Mouse (Mus musculus): Measurements from ENCODE around the gene Chdh.

Gene Chdh

GRCm38 (mm10) chr14:30011886-30012560 lies 3.2 kb downstream of the Chdh start:
- no peak for DNase-seq (ENCODE audit: extremely low read depth, low read depth, low spot score)

GRCm38 (mm10) chr14:30014487-30014886 lies 5.7 kb downstream of the Chdh start:
- no peak for DNase-seq (ENCODE audit: extremely low read depth, low read depth, low spot score)

GRCm38 (mm10) chr14:30015008-30015407 lies 6.2 kb downstream of the Chdh start:
- no peak for DNase-seq (ENCODE audit: extremely low read depth, low read depth, low spot score)

DNA sequence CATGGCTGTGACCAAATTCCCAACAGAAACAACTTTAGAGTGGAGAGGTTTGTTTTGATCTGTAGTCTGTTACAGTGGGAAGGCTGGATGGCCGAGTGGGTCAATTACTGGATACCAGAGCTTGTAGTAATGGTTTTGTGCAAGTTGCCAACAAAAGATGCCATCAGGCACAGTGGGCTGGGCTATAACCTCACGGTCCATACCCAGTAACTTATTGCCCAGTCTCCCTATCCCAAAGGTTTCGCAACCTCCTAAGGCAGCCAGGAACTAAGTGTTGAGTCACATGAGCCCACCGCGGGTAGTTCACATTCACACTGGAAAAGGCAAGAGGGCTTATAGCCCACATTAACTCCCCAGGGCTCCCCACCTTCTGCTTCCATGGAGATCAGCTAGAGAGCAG lies 7.8 kb downstream of the Chdh start:
- no peak for DNase-seq (ENCODE audit: extremely low read depth, low read depth, low spot score)

DNA sequence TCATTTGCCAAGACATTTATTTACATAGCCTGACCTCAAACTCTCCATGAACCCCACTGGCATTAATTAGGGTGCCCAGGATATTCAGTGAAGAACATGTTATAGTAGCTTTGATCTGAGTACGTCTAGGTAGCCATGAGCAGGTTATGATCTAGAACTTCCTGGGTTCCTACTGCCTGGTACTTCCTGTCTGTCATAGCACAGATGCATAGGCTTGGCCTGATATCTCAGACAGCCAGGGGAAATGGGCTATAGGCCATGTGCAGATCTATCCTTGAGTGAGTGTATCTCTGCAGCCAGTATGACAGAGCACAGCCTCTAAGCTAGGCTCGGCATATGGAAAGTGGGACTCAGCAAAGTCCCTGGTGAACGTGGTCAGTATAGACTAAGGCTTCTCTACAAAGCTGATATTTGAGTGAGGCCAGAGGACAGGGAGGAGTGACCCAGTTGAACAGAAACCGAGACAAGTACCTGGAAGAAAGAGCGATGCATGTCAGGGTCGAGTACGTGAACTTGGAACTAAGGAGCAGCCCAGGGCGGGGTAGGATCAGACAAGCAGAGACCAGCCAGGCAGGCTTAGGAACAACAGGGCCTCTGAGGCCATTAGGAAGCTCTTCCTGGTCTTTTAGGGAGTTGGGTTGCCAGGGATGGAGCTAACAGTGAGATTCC lies 9.1 kb downstream of the Chdh start:
- DNase-seq (ENCODE audit: extremely low read depth, low read depth, low spot score): no peak

GRCm38 (mm10) chr14:30018463-30018801 lies 9.6 kb downstream of the Chdh start:
- no peak for DNase-seq (ENCODE audit: extremely low read depth, low read depth, low spot score)

GRCm38 (mm10) chr14:30018846-30019245 lies 10.0 kb downstream of the Chdh start:
- no peak for DNase-seq (ENCODE audit: extremely low read depth, low read depth, low spot score)

DNA sequence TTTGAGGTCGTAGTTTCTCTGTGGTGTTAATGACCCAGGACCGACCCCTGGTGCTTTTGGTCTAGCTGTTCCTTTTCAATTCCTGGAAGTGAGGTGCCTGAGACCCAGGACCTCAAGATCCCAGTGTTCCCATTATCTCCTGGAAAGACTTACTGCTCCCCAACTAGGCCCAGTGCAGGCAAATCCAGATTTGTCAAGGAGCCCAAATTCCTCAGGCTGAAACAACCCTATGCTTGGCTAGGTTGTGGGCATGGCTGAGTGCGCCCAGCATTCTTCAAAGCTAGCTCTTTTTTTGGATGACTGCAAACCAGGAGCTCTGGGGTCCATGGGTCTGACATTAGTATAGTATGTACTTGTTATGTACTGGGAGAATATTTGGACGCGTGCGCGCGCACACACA lies 10.6 kb downstream of the Chdh start:
- no peak for DNase-seq (ENCODE audit: extremely low read depth, low read depth, low spot score)

DNA sequence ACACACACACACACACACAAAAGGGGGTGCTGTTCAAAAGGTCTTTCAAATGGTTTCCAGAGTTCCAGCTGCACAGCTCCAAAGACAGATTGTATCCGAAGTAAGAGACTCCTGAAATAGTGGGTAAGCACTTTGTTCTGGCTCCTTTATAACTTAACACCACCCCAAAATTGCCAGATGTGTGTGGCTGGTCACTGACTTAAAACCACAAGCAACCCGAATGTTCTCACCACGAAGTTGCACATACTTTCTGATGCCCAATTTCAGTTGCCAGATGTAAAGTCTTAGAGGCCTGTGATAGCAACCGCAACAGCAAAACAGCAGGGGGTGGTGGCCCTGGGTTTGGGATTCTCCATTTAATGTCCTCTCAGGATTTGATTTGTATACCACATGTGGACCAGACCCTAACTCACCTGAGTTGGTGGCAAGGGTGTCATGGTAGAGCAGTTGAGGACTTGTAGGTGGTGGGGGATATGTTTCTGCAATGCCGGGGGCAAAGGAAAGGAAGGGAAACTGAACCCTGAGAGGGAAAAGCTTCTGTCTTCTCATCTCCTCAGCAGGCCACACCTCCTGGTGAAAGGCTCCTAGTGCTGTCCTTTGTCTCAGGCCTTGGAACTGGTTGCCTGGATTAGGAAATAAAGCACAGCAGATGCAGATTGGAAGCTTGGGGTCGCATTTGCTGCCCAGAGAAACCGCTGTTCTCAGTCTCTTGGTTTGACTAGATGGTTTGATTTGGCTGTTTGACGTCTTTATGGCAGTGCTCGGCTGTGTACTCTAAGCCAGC lies 11.2 kb downstream of the Chdh start:
- DNase-seq (ENCODE audit: extremely low read depth, low read depth, low spot score): no peak

DNA sequence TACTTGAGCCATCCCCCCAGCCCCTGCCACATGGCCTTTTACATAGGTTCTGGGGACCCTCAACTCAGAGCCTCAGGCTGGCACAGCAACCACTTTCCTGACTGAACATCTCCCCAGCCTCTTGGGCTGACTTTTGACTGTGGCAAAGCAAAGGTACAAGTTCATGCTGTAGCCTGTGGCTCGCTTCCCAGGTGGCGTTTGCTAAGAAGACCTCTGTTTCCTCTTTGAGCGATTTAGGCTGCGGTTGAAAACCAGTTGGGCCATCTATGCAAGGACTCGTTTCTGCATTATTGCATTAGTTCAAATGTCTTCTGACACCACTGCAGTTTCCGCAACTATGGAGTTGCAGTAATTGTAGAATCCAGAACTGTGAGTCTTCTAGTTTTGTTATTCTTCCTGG lies 13.6 kb downstream of the Chdh start:
- DNase-seq (ENCODE audit: extremely low read depth, low read depth, low spot score): no peak

DNA sequence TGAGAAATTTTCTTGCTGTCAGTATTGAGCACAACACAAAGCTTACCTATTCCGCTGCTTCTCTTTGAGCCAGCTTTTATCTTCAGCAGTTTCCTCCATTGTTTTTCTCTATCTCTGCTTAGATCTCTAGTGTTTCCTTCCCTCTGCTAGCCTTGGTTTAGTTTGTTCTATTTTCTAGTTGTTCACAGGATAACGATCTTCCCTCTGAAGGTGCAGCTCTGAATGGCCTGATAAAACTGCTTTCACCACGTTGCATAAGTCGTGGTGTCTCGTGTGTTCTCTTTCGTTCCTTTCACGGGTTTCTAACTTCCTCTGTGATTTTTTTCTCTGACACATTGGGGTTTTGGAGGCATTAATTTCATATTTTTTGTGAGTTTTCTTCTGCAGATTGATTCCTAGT lies 15.6 kb downstream of the Chdh start:
- DNase-seq (ENCODE audit: extremely low read depth, low read depth, low spot score): no peak

- no peak for DNase-seq (ENCODE audit: extremely low read depth, low read depth, low spot score)
Measured at GRCm38 (mm10) chr14:30027378-30027777, 18.6 kb downstream of the Chdh start.

DNA sequence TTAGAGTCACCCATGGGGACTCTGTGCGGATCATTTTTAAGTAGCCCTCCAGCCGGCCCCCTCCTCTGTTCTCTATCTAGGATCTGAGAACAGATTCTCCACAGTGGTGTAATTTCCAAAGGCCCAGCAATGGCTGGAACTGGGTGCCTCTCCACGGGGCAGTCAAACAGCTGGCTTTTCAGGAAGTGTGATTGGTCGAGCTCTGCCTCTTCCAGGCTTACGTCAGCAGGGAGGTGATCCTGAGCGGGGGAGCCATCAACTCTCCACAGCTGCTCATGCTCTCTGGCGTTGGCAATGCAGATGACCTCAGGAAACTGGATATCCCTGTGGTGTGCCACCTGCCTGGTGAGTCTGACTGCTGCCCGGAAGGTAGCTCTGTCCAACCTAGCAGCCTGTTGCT lies 24.6 kb downstream of the Chdh start:
- no peak for DNase-seq (ENCODE audit: extremely low read depth, low read depth, low spot score)

DNA sequence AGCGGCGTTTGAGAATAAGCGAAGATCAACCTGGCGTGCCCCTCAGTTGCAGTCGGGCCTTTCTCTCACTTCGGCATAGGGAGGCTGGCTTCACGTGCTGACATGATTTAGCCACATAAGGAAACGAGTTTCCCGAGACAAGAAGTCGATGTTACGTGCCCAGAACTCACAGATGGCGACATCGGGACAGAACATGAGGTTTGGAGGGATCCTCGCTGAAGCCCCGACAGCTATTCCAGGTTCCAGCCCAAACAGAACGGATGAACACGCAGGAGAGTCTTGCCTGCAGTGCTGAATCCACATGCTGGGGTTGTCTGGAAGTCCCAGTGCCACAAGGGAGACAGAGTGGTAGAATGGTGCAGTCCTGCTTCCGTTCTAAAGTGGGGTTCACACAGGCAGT lies 29.6 kb downstream of the Chdh start:
- DNase-seq (ENCODE audit: extremely low read depth, low read depth, low spot score): no peak

GRCm38 (mm10) chr14:30039413-30039812 lies 30.6 kb downstream of the Chdh start:
- DNase-seq (ENCODE audit: extremely low read depth, low read depth, low spot score): no peak

DNA sequence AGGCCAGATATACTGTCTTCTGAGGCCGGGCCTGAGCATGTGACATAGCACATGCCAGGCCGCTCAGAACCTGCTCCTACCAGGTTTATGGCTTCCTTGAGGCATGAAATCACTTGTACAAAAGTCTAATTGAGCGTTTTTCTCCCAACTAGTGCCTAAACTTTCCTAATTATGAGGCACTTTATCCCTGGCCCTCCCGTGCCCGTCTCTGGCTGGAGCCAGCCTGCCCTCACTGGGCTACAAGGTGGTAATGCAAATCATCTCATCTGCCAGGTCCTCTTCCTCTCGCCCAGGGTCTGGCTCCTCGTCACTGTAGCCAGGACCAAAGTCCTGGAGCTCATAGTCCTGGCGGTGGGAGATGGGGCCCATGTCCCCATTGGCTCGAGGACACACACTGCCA lies 33.0 kb downstream of the Chdh start:
- DNase-seq (ENCODE audit: extremely low read depth, low read depth, low spot score): no peak

DNA sequence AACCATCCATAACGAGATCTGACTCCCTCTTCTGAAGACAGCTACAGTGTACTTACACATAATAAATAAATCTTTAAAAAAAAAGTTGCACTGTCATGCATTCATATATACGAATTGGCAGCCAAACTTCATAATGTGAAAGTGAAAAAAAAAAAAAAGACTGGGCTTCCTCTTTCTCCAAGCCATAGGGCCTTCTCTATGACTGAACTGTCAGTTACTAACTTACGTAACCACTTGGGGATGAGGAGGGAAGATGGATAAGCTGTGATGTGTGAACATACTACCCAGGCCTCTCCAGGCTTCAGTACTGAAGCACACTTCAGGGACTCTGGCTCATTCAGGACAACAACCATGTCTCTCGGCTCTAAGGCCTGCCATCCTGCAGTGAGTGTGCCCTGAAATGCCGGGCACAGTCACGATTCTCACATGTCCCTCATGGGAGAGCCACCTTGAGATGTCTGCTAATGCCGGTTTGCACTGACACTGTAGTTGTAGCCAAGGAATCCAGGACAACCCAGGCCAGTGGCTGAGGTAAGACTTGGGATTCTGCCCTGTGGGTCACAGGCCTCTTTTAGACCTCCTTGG lies 34.6 kb downstream of the Chdh start:
- DNase-seq (ENCODE audit: extremely low read depth, low read depth, low spot score): no peak

DNA sequence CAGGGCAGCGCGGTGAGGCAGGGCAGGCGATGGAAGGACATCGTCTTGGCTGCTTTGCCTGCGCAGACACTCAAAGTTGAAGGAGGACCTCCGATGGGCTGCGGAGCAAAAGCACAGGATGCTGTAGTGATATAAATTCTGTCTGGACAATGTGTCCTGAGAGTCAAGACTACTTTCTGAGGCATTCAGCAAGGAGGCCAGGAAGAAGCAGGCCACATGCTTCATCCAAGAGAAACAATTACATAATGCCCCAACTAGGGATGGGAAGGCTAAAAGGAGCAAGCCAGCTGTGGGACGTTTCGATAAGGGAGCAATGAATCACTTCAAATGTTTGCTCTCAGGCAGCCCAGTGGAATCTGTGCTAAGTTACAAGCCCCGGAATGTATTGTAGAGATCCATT lies 36.4 kb downstream of the Chdh start:
- DNase-seq (ENCODE audit: extremely low read depth, low read depth, low spot score): no peak

- no peak for DNase-seq (ENCODE audit: extremely low read depth, low read depth, low spot score)
Measured at GRCm38 (mm10) chr14:30045704-30046220, 36.9 kb downstream of the Chdh start.

GRCm38 (mm10) chr14:30046976-30047375 lies 38.2 kb downstream of the Chdh start:
- no peak for DNase-seq (ENCODE audit: extremely low read depth, low read depth, low spot score)

DNA sequence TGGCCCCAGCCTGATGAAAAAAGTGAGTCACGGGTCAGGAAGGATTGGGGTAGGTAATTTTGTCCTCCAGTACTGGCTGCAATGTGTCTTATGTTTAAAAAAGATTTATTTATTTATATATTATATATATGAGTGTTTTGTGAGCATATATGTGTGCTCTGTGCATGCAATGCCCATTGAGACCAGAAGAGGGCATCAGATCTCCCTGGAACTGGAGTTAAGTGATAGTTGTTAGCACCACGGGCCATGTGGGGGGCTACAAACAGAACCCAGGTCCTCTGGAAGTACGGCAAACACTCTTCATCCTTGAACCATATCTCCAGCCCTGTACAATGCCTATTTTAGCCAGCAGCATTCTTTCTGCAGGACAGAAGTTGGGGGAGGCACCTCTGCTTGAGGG lies 39.2 kb downstream of the Chdh start:
- DNase-seq (ENCODE audit: extremely low read depth, low read depth, low spot score): no peak

- no peak for DNase-seq (ENCODE audit: extremely low read depth, low read depth, low spot score)
Measured at GRCm38 (mm10) chr14:30050280-30050679, 41.5 kb downstream of the Chdh start.
